Mouse (Mus musculus): ENCODE results near the gene Scrn1. TPM values are rescaled to one million over a fixed set of nuclear protein-coding genes. Genes with fewer than 3 reads are reported as not detected.

Gene Scrn1
- polyA plus RNA-seq, 1 experiment from 2014 or later, result 4.7 TPM

DNA sequence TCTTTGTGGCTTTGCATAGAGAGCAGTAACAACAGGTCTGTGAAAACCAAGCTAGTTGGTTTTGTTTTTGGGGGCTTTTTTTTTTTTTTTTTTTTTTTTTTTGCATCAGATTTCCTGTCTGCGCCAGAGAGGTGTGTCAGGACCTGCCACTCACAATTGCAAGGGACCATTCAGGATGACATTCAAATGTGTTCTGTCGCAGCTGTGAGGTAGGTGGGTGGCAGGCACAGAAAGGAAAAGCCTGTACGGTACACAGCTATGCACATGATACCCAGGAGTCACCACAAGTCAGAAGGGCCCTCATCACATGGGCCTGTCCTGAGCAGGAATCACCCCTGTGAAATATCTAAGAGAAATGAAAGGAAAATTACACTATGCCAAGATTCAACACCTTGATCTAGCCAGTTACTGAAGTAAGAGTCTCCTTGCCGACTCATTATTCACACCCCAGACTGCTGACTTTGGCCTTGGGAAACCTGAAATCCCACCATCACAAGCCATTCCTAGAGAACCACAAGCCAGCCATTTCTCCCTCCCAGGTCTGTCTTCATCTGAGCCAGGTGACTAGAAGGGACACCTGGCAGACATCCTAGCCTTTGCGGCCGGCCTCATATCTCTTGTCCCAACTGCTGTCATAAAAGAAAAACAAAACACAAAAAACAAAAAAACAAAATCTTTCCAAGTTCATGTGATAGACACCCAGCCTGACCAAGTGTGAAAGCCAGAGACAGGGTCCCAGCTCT lies 105.9 kb downstream of the Scrn1 start:
- H3K4me1 ChIP-seq (ENCODE audit: control insufficient read depth, insufficient read depth, low read length), result no peaks in the 10 kb centered on the region
- ATAC-seq, result no peak
- H3K4me2 ChIP-seq (ENCODE audit: low read depth, low read length), result no peak overlapping the region
- WGBS, result 87% methylated on average over 6 of the region's 6 CpGs
- H3K27me3 ChIP-seq (replicated peaks; ENCODE audit: control insufficient read depth, insufficient read depth, low read length), result no peaks in the 10 kb centered on the region
- no peaks in the 10 kb centered on the region for H3K9me3 ChIP-seq (ENCODE audit: control insufficient read depth, low read length)
- H3K27ac ChIP-seq (ENCODE audit: low read length), result no peak overlapping the region
- H3K36me3 ChIP-seq (ENCODE audit: control insufficient read depth, insufficient read depth, low read length), result no peaks in the 10 kb centered on the region
- no peak overlapping the region for H3K9ac ChIP-seq (ENCODE audit: low read depth, low read length)
- H3K4me3 ChIP-seq (ENCODE audit: low read length), result no peak overlapping the region

DNA sequence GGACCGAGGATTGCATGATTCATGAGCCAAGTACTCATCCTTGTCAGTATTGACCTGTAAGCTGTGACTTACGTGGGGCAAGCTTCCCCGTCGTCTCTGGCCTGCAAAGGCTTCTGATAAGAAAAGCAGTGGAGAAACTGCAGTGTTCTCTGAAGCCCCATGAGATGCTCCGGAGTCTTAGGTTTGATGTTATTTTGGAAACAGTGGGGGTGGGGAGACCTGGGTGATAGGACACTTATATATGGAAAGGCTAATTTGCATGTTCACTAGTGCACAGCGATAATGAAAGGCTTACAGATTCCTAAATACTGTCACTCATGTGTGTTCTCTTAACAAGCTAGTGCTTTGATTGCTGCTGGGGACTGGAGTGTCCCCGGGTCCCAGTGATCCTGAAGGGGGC lies 106.6 kb downstream of the Scrn1 start:
- Histone ChIP-seq H3K27me3 (replicated peaks; ENCODE audit: control insufficient read depth, insufficient read depth, low read length) (no peaks in the 10 kb centered on the region), H3K9ac (ENCODE audit: low read depth, low read length) (no peak overlapping the region), H3K4me1 (ENCODE audit: control insufficient read depth, insufficient read depth, low read length) (no peaks in the 10 kb centered on the region), H3K36me3 (ENCODE audit: control insufficient read depth, insufficient read depth, low read length) (no peaks in the 10 kb centered on the region), H3K4me3 (ENCODE audit: low read length) (no peak overlapping the region), H3K9me3 (ENCODE audit: control insufficient read depth, low read length) (no peaks in the 10 kb centered on the region), H3K4me2 (ENCODE audit: low read depth, low read length) (no peak overlapping the region), H3K27ac (ENCODE audit: low read length) (no peak overlapping the region)
- ATAC-seq, result no peak
- WGBS, result 59% methylated on average over 7 of the region's 7 CpGs

Other genes starting within 250 kb of the Scrn1 start
- 11.3 and 17.0 TPM in 2 replicates for gene Prr15, start 240.7 kb downstream of the Scrn1 start, polyA plus RNA-seq (2015; fragmentation: Nextera tagmentation; extraction: Ambion mirVana)
- 1.7 and 1.8 TPM in 2 replicates for gene Wipf3, start 136.9 kb downstream of the Scrn1 start, polyA plus RNA-seq (2015; fragmentation: Nextera tagmentation; extraction: Ambion mirVana)
- 5.4 and 6.1 TPM in 2 replicates for gene Plekha8, start 28.6 kb upstream of the Scrn1 start, polyA plus RNA-seq (2015; fragmentation: Nextera tagmentation; extraction: Ambion mirVana)
- 19.4 and 19.7 TPM in 2 replicates for gene Fkbp14, start 30.8 kb upstream of the Scrn1 start, polyA plus RNA-seq (2015; fragmentation: Nextera tagmentation; extraction: Ambion mirVana)
- 6.1 and 6.4 TPM in 2 replicates for gene Mturn, start 115.1 kb upstream of the Scrn1 start, polyA plus RNA-seq (2015; fragmentation: Nextera tagmentation; extraction: Ambion mirVana)

Measured in intestine, embryonic 16.5 days (tissue).